Mouse (Mus musculus): ENCODE measurements at regions not wholly inside any gene's neighbourhood (a gene's known extent, or its start where the extent isn't known, plus 50 kb on each side); places are given as distances from the start of the nearest gene placed in this dataset.

DNA sequence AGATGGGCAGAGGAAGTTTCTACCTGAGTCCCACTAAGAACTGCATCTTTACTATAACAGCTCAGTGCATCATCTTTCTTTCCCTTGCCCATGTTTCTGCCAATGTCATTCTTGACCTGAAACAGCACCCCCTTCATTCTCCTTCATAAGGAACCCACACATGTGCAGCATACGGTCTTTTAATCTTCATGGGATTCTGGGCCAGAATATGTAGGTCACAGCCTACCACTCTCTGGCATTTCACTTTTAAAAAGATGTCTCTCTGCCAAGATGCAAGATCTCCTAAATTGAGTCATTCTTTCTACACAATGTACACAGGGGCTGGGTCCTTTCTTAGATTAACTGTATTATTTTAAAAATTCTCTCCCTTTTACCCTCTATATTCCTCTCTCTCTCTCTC, 223.2 kb downstream of the Twistnb start:
- 93% methylated on average over 1 of the region's 1 CpGs for WGBS
- H3K9me3 ChIP-seq (ENCODE audit: low read length) = no peaks in the 10 kb centered on the region
- no peak for ATAC-seq (ENCODE audit: low FRiP score, low TSS enrichment)
- H3K27me3 ChIP-seq (ENCODE audit: insufficient read depth, low read length) = no peaks in the 10 kb centered on the region
- H3K4me1 ChIP-seq (ENCODE audit: insufficient read depth, low read length) = 0 out of 2 replicates have a peak, but pooled peaks cover 3% of the 10 kb centered on the region
- H3K4me2 ChIP-seq (replicated peaks; ENCODE audit: low read depth, low read length) = no peak overlapping the region
- no peak overlapping the region for H3K9ac ChIP-seq (replicated peaks; ENCODE audit: low read length)
- H3K36me3 ChIP-seq (ENCODE audit: insufficient read depth, low read length) = no peaks in the 10 kb centered on the region
- H3K27ac ChIP-seq (ENCODE audit: low read length) = no peak overlapping the region
- no peak overlapping the region for H3K4me3 ChIP-seq (ENCODE audit: low read length)

DNA sequence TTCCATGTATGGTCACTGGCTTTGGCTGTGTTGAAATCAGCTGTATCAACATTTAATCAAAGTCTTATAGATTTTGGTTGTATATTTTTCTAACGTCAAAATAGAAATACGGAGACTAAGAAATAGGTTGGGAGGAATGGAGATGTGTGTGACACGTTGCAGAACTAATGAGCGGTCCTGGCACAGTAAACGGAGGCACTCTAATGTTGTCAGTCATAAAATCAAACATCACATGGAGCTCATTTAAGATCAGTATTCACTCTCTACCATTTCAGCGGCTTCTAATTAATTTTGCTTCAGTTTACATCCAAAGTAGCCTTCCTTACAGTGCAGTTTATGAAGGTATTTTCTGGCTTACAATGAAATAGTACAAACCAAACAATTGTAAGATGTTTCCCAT, 246.1 kb downstream of the Twistnb start:
- H3K4me3 ChIP-seq (ENCODE audit: low read length) = no peak overlapping the region
- WGBS = 79% methylated on average over 6 of the region's 6 CpGs
- no peak for ATAC-seq (ENCODE audit: low FRiP score, low TSS enrichment)
- no peak overlapping the region for H3K9ac ChIP-seq (replicated peaks; ENCODE audit: low read length)
- no peaks in the 10 kb centered on the region for H3K4me1 ChIP-seq (ENCODE audit: insufficient read depth, low read length)
- no peak overlapping the region for H3K27ac ChIP-seq (ENCODE audit: low read length)
- H3K4me2 ChIP-seq (replicated peaks; ENCODE audit: low read depth, low read length) = no peak overlapping the region
- H3K36me3 ChIP-seq (ENCODE audit: insufficient read depth, low read length) = no peaks in the 10 kb centered on the region
- H3K9me3 ChIP-seq (ENCODE audit: low read length) = no peaks in the 10 kb centered on the region
- H3K27me3 ChIP-seq (ENCODE audit: insufficient read depth, low read length) = no peaks in the 10 kb centered on the region

DNA sequence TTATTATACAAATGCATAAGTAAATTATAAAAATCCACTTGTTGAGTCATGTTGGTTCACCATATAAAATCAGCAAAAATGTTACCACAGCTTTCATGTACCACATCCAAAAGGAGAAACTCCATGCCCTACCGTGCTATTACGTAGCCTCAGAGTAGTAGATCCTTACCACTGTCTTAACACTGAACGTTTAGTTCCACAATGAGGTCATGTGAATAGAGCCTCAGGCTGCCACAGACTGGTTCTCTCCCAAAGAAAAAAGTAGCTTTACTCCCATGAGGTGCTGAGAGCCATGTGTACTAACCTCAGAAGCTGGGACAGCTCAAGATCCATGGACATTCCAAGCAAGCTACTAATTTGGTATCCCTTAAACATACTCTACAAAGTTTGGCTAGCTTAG, 235.4 kb upstream of the Ferd3l start:
- Histone ChIP-seq H3K4me2 (replicated peaks; ENCODE audit: low read depth, low read length) (no peak overlapping the region), H3K4me1 (ENCODE audit: insufficient read depth, low read length) (no peaks in the 10 kb centered on the region), H3K9ac (replicated peaks; ENCODE audit: low read length) (no peak overlapping the region), H3K27me3 (ENCODE audit: insufficient read depth, low read length) (no peaks in the 10 kb centered on the region), H3K27ac (ENCODE audit: low read length) (no peak overlapping the region), H3K9me3 (ENCODE audit: low read length) (no peaks in the 10 kb centered on the region), H3K4me3 (ENCODE audit: low read length) (no peak overlapping the region), H3K36me3 (ENCODE audit: insufficient read depth, low read length) (no peaks in the 10 kb centered on the region)
- ATAC-seq (ENCODE audit: low FRiP score, low TSS enrichment) = no peak
- WGBS = 88% methylated on average over 3 of the region's 3 CpGs

DNA sequence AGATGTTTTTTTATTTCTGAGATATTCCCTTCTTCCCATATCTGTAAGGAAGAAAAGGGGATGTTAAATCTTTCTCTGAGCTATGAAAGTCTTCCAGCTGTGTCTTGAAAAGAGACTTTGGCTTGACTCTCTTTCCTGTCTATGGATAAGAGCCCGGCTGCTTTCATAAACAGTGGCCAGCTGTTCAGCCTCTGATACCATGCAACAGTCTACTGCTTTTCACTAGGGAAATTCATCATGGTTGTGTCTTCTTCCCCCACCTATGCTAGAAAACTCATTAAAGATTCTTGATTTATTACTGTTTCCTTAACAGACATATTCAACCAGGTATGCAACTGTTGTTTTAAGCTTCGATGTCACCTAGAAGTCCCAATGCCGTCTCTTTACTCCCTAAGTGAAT, 213.8 kb upstream of the Ferd3l start:
- Histone ChIP-seq H3K4me3 (ENCODE audit: low read length) (no peak overlapping the region), H3K9ac (replicated peaks; ENCODE audit: low read length) (no peak overlapping the region), H3K27ac (ENCODE audit: low read length) (no peak overlapping the region), H3K36me3 (ENCODE audit: insufficient read depth, low read length) (no peaks in the 10 kb centered on the region), H3K9me3 (ENCODE audit: low read length) (0 out of 2 replicates have a peak, but pooled peaks cover 3% of the 10 kb centered on the region), H3K27me3 (ENCODE audit: insufficient read depth, low read length) (no peaks in the 10 kb centered on the region), H3K4me2 (replicated peaks; ENCODE audit: low read depth, low read length) (no peak overlapping the region), H3K4me1 (ENCODE audit: insufficient read depth, low read length) (peaks cover 13% of the 10 kb centered on the region)
- ATAC-seq (ENCODE audit: low FRiP score, low TSS enrichment) = peak; percentile 89; the same call in 1 of the 2 replicates
- WGBS = 21% methylated on average over 3 of the region's 3 CpGs

DNA sequence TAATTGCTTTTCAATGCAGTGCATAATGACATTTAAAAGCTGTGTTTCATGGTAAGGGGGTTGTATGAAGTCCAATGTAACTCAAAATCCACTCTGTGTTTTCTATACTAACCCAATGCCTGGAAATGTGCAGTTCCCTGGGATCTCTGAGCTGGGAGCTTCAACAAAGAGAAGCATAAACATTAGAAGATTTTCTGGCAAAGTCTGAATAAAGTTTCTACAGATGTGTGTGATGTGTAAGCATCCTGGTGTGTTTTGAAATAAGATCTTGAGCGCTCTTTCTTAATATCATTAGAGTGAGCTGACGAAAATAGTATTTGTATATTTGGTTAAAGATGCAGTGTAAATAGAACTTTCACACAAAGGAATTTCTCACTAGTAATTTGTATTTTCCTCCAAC, 212.2 kb upstream of the Ferd3l start:
- H3K9ac ChIP-seq (replicated peaks; ENCODE audit: low read length) = no peak overlapping the region
- 77% methylated on average over 2 of the region's 2 CpGs for WGBS
- H3K4me3 ChIP-seq (ENCODE audit: low read length) = no peak overlapping the region
- no peaks in the 10 kb centered on the region for H3K36me3 ChIP-seq (ENCODE audit: insufficient read depth, low read length)
- H3K27me3 ChIP-seq (ENCODE audit: insufficient read depth, low read length) = no peaks in the 10 kb centered on the region
- peaks cover 13% of the 10 kb centered on the region for H3K4me1 ChIP-seq (ENCODE audit: insufficient read depth, low read length)
- H3K4me2 ChIP-seq (replicated peaks; ENCODE audit: low read depth, low read length) = no peak overlapping the region
- ATAC-seq (ENCODE audit: low FRiP score, low TSS enrichment) = no peak
- no peaks in the 10 kb centered on the region for H3K9me3 ChIP-seq (ENCODE audit: low read length)
- H3K27ac ChIP-seq (ENCODE audit: low read length) = no peak overlapping the region

DNA sequence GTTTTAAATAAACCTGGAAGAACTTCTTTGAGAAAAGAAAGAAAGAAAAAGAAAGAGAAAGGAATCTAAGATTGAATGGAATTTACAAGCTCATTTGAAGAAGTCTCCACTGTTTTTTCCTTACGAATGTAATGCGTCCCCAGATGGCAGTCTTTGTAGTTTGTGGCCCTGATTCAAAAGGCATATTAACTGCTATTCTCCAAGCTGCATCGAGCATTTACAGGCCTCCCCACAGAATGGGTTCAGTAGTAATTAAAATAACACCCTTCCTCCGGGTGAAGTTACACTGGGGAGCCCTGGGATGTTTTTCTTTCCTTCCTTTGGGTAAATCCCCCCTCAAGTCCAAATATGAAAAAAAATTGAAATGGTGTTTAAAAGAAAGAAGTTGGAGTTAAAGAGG, 211.2 kb upstream of the Ferd3l start:
- no peak overlapping the region for H3K9ac ChIP-seq (replicated peaks; ENCODE audit: low read length)
- H3K27me3 ChIP-seq (ENCODE audit: insufficient read depth, low read length) = no peaks in the 10 kb centered on the region
- no peaks in the 10 kb centered on the region for H3K36me3 ChIP-seq (ENCODE audit: insufficient read depth, low read length)
- H3K27ac ChIP-seq (ENCODE audit: low read length) = no peak overlapping the region
- ATAC-seq (ENCODE audit: low FRiP score, low TSS enrichment) = no peak
- no peak overlapping the region for H3K4me3 ChIP-seq (ENCODE audit: low read length)
- 17% methylated on average over 4 of the region's 4 CpGs for WGBS
- no peaks in the 10 kb centered on the region for H3K9me3 ChIP-seq (ENCODE audit: low read length)
- H3K4me1 ChIP-seq (ENCODE audit: insufficient read depth, low read length) = peaks cover 13% of the 10 kb centered on the region
- H3K4me2 ChIP-seq (replicated peaks; ENCODE audit: low read depth, low read length) = no peak overlapping the region

DNA sequence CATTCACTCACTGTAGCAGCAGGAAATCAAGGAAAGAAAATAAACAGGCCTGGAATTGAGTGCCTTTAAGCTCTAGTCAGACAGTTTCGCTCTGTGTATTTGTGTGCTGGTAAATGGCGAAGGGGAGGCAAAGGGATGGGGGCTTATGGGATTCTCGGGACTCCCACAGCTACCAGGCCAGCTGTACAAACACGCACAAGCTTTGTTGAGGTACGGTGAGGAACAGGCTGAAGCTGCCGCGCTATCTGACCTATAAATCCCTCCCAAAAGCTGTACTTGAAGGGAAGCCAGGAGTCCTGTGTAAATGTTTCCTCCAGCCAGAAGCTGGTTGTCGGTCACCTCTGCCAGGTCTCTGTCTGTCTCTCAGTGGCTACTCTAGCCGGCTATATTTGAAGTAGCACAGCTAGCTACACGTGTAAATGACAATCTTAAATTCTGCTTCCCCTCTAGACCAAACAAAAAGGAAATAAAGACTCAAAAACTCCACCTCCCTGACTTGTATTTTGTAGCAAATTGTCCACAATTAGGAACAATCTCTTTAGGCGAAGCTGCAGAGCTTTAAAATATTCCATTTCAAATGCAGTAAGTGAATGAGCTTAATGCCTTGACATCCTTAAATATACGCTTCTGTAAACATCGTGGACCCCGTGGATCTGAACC, 210.5 kb upstream of the Ferd3l start:
- Histone ChIP-seq H3K9ac (replicated peaks; ENCODE audit: low read length) (peak overlapping the region; percentile 1; the same call in 1 of the 2 replicates), H3K4me2 (replicated peaks; ENCODE audit: low read depth, low read length) (peak overlapping the region; percentile 46), H3K27me3 (ENCODE audit: insufficient read depth, low read length) (no peaks in the 10 kb centered on the region), H3K4me1 (ENCODE audit: insufficient read depth, low read length) (peaks cover 13% of the 10 kb centered on the region), H3K4me3 (ENCODE audit: low read length) (peak overlapping the region; percentile 22), H3K36me3 (ENCODE audit: insufficient read depth, low read length) (no peaks in the 10 kb centered on the region), H3K27ac (ENCODE audit: low read length) (no peak overlapping the region), H3K9me3 (ENCODE audit: low read length) (no peaks in the 10 kb centered on the region)
- peak; percentile 80; the same call in 1 of the 2 replicates for ATAC-seq (ENCODE audit: low FRiP score, low TSS enrichment)
- 12% methylated on average over 14 of the region's 14 CpGs for WGBS

DNA sequence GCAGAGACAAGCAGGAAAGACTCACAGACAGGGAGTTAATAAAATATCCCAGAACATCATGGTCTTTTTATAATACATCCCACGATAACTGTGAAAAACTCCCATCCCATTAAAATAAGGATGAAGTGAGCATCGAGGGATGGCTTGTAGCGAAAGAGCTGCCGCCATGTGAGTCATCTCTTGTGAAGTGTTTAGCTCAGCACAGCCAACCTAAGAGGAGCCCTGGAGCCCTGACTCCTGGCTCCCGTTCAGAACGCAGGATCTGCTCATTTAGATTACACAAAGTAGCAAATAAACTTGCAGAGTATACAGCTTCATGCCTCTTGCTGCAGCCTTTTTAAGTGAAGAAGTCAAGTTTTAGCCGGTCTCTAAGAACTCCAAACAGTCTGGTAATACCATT, 209.2 kb upstream of the Ferd3l start:
- 57% methylated on average over 7 of the region's 7 CpGs for WGBS
- Histone ChIP-seq H3K4me2 (replicated peaks; ENCODE audit: low read depth, low read length) (no peak overlapping the region), H3K27ac (ENCODE audit: low read length) (no peak overlapping the region)

DNA sequence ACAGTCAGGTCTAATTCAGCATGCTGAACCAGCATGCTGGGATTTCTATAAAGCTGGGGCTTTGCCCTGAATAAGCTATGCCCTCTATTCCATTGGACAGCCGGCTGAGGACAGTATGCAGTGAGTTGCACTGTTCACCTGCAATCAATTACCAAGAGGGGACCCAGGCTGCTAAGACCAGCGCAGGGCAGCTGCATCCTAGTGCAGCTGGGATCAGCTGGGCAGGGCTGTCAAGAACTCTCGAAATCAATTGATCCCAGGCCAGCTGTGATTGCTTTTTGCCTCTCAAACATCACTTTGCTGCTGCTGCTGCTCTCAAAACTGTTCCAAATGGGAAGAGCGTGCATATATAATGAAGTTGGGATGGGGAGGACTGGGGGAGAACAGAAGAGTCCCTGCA, 196.3 kb upstream of the Ferd3l start:
- ATAC-seq (ENCODE audit: low FRiP score, low TSS enrichment) = no peak
- 50% methylated on average over 4 of the region's 4 CpGs for WGBS
- H3K4me1 ChIP-seq (ENCODE audit: insufficient read depth, low read length) = no peaks in the 10 kb centered on the region
- H3K4me3 ChIP-seq (ENCODE audit: low read length) = no peak overlapping the region
- H3K27me3 ChIP-seq (ENCODE audit: insufficient read depth, low read length) = no peaks in the 10 kb centered on the region
- no peaks in the 10 kb centered on the region for H3K36me3 ChIP-seq (ENCODE audit: insufficient read depth, low read length)
- no peaks in the 10 kb centered on the region for H3K9me3 ChIP-seq (ENCODE audit: low read length)
- no peak overlapping the region for H3K9ac ChIP-seq (replicated peaks; ENCODE audit: low read length)
- no peak overlapping the region for H3K4me2 ChIP-seq (replicated peaks; ENCODE audit: low read depth, low read length)
- H3K27ac ChIP-seq (ENCODE audit: low read length) = no peak overlapping the region

More for the DNA sequence above, 209.2 kb upstream of the Ferd3l start:
- peaks cover 13% of the 10 kb centered on the region for H3K4me1 ChIP-seq (ENCODE audit: insufficient read depth, low read length)
- no peak overlapping the region for H3K4me3 ChIP-seq (ENCODE audit: low read length)
- H3K9ac ChIP-seq (replicated peaks; ENCODE audit: low read length) = no peak overlapping the region
- no peak for ATAC-seq (ENCODE audit: low FRiP score, low TSS enrichment)
- H3K9me3 ChIP-seq (ENCODE audit: low read length) = no peaks in the 10 kb centered on the region
- H3K36me3 ChIP-seq (ENCODE audit: insufficient read depth, low read length) = no peaks in the 10 kb centered on the region
- no peaks in the 10 kb centered on the region for H3K27me3 ChIP-seq (ENCODE audit: insufficient read depth, low read length)

DNA sequence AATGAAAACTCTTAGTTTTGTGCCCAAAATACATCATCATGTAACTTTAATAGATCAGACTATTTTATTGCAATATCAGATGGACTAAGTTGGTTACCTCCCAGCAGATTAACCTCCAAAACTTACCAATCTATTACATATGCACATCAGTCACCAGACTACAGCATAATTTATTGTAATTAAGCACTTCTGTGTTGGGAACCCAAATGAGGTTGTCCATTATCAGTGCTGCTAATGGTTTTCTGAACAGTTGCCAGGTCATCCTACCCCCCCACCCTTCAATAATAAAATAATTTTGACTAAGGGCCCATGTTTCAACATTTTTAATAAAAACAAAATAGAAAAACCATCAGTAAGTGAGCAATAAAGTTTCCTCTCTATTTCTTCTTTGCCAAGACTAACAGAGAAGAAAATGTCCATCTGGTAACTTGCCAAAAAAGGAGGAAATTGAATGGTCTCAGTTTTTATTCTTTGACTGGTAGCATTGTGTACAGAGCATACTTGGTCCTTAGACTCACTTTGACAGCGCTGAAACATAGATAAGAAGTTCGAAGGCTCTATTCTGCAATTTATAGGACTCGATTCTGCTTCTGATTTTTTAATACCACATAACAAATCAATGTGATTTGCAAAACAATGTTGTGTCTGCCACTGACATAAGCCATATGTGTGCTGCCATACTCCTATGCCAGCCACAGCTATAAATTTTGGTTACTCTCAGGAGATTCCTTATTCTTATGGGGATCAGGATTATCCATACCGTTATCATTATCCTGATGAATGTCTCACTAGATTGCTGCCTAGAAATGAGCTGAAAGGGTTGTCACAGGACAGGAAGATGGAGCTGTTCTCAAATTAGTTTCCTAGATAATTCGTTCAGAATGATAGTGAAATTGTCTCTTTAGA, 152.4 kb upstream of the Ferd3l start:
- Histone ChIP-seq H3K4me2 (replicated peaks; ENCODE audit: low read depth, low read length) (no peak overlapping the region), H3K9ac (replicated peaks; ENCODE audit: low read length) (no peak overlapping the region), H3K4me3 (ENCODE audit: low read length) (no peak overlapping the region), H3K9me3 (ENCODE audit: low read length) (no peaks in the 10 kb centered on the region), H3K27me3 (ENCODE audit: insufficient read depth, low read length) (no peaks in the 10 kb centered on the region), H3K36me3 (ENCODE audit: insufficient read depth, low read length) (no peaks in the 10 kb centered on the region), H3K4me1 (ENCODE audit: insufficient read depth, low read length) (no peaks in the 10 kb centered on the region), H3K27ac (ENCODE audit: low read length) (no peak overlapping the region)
- ATAC-seq (ENCODE audit: low FRiP score, low TSS enrichment) = no peak
- WGBS = 55% methylated on average over 5 of the region's 5 CpGs
